Mouse (Mus musculus) embryo, embryonic 10.5 days (tissue): ENCODE measurements around the gene Ptprs.

Experiments used
- DNase-seq: peaks from one replicate; pipeline ENCODE4 v3.0.0-alpha.2; 2015; ENCODE audit warnings: low spot score

Gene Ptprs

DNA sequence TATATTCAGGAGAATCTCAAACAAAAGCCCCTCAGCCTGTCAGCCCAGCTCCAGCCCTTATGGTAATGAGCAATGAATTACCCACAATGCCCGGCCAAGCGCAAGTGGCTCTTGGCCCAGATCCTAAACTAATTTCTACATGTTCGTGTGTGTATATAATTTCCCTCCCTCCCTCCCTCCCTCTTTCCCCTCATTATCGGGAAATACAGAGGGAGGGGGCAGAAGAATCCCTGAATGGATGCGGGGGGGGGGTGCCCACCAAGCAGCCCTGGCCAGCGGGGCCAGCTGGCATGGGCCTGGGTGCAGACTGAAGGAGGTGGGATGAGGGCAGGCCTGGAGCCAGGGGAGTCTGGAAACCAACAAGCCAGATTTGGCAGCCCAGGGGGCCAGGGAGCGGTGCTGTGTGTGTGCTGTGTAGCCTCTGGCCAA is 8.8 kb downstream of the Ptprs start:
- DNase-seq = peak; percentile 29

DNA sequence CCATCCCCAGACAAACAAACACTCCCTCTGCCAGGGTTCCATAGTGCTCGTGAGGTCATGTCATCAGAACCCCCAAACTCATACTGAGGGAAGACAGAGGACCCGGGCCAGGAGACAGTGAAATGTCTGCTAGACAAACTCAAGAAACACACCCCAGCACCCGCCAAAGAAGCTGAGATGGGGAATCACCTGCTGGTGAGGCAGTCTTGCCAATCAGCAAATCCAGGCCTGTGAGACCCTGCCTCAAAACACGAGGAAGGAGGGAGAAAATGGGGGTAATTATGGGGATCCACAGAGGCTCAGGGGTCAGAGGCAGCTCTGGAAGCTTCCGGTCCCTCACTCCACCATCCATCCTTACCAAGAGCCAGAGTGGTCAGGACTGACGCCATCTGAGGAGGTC is 9.5 kb downstream of the Ptprs start:
- DNase-seq = no peak

DNA sequence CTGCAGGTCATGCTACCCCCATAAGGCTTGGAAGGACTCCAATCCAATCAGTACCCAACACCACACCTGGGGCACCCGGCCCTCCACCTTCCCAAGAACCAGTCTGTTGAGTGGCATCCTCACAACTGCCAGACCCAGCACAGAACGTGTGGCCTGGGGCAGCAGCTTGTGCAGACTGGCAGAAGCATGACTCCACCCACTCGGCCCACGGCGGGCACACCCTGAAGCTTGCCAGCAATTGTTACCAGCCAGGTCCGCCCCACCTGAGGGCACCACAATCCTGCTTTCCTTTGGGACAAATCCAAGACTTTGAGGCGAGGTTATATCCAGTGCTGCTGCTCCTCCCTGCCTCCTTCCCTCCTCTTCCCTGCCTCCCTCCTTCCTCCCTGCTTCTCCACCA is 11.5 kb downstream of the Ptprs start:
- DNase-seq = no peak

DNA sequence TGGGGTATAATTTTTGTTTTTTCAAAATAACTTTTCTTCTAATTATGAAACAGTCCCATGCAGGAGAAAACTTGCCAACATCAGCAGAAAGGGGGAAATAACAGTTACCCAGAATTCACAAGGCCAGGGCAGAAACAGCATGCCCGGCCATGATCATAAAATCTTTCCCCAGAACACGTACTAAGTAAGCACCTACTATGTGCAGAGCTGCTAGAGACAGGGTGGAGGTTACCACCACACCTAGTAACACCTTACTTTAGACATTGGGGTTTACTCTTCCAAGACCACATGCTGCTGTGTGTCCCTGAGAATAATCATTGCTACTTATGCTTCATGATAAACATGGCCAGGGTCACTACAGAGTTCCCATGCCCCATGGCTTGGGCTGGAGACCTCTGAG is 11.9 kb downstream of the Ptprs start:
- DNase-seq = no peak

DNA sequence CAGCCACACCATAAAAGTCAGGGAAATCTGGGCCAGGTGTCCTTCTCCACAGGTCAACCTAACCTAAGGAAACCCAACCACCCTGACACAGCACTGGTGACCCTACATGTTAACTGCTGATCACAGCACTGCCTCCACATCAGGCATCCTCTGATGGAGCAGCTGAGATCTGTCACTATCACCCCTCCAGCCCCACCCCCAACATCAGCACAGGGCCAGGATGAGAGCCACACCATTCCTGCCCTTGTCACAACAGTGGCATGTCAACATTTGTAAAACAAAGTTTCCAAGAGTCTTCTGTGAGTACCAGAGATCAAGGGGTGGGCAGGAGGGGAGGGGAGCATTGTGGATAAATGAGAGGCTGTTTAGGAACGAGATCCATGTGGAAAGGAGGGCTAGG is 12.8 kb downstream of the Ptprs start:
- no peak for DNase-seq

DNA sequence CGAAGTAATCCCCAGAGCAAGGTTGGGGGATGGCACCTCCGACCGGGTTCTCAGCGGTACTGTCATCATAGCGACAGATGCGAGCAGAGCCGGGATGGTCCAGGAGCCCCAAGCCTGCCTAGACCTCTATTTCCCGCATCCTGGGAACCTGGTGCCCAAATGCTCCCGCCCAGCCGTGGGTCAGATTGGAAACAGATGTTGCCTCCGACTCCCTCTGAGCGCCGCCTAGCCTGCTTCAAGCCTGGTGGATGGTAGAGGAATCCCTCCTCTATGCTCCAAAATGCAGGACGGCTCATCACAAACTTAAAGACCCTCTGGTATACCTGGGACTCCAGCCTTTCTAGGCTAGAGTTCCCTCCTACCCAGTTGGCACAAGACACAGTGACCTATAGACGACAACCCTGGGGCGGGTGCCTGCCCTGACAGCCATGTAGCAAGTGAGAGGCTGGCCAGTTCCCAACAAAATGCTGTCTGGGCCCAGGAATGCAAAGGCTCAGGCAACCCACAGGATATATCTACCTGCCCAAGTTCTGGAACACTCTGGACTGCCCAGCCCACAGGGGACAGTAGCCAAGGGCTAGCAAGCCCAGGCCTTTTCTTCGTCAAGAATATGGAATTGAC is 13.3 kb downstream of the Ptprs start:
- DNase-seq = no peak

DNA sequence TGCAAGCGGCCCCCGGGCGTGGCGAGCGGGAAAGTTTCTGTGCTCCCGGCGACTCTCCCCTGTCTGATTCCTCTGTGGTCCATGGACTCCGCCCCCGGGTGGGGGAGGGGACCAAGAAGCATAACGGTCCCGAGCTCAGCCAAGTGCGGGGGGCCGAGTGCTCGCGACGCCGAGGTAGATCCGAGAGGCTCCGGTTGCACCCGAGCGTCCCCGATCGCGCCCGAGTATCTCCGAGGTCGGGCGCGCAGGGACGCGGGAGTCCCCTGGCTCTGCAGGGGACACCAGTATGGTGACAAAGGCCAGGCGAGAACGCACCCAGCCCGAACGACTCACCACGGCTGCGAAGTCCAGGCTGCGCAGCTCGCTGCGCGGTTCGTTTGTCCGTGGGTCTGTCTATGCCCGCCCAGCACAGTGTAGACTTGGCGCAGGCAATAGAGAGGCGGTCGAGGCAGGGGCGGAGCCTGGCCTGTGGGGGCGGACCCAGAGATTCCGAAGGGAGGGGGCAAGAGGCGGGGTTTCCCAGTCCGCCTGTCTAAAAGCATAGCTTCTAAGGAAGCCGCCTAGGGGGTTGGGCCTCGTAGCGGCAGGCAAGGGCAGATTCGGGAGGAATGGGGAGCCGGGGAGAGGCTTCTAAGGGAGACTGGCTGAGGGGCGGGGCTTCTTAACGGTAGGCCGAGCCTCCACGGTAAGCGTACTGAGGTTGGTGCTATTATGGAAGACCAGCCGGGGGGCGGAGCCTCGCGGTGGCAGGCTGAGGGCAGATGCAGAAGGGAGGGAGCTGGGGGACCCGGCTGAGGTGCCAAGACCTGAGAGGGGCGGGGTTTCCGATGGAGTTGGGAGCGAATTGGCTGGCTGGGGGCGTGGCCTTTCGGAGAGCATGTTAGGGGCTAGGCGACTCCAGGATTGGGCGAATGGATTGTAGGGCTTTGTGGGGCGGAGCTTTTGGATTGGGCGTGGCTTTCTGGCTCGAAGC is 14.2 kb downstream of the Ptprs start:
- DNase-seq = peak; percentile 100

DNA sequence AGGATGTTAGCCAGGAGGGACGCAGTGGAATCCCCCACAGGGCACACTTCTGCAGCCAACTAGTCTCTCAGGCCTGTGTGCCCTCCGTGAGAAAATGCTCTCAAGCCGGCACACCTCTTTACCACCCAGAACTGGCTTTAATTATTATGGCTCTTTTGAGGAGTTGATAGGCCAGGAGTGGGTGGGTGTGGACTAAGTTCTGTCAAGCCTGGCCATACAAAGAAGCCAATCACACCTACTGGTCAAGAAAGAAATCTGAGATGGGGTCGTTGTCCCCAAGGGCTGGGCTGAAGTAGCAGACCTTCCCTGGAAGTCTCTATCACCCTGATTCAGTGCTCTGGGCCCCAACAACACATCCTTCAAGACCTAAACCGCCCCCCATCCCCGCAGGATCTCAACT is 15.4 kb downstream of the Ptprs start:
- DNase-seq = peak; percentile 66

DNA sequence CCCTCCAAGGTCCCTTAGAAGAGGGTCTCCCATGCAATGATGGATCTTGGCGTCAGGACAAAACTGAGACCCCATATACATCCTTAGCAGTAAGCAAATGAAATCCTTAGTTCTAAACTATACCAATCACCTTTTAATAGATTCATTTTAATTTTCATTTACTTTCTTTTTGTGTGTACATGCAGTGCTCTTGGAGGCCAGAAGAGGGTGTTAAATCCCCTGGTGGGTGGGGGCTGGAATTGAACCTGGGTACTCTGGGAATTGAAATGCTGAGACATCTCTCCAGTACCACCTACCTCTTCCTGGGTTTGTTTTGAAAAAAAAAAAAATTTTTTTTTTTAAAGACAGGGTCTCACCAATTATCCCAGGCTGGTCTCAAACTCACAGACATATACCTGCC is 18.8 kb downstream of the Ptprs start:
- no peak for DNase-seq

DNA sequence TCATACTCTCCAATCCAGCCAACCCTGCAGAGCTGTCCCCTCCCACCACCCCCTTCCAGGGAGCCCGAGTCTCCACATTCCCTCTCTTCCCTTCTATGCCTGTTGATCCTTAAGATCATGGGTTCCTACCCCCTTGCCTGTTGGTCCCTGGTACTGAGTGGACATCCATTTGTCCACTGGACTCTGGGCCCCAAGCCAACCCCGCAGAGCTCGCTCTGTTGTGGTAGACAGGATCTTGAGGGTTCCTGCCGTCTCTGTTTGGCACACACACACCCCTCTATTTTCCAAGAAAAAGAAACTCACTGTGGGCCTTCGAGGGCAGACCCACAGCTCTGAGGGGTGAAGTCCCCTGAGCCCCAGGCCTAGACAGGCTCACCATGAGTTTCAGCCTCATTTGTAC is 19.9 kb downstream of the Ptprs start:
- DNase-seq = no peak

DNA sequence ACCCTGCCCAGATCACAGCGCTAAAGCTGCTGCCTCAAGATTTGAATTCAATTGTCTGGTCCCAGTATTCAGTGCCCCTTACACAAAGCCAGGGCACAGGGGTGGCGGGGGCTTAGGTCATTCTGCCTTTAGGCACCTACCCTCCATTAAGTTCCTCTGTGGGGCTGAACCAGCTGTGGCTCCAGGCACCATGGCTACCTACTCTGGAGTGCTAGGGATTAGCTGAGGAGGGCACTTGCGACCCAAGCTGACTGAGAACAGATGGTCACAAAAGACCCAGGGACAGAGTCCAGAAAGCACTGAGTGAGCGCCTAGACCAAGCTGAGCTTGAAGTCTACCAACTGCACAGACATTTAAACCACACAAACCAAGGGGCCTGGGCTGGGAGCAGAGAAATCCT is 22.6 kb downstream of the Ptprs start:
- no peak for DNase-seq

DNA sequence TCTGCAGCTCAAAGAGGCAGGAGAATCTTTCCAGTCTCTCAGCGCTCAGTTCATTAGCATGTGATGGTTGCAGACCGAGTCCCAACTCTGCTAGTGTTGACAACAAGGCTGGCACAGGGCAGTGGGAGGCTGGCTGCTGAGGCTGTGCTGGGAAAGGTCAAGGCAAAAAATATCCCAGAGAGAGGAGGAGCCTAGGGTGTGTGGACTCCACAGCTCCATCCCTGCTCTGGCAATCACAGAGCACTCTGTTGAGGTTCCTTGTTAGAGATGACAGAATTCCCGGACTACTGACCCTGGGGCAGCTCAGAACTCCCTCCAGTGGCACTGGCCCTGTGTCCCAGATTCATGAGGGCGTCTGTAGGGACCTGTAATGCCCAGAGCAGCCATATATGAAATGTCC is 23.0 kb downstream of the Ptprs start:
- DNase-seq = no peak

DNA sequence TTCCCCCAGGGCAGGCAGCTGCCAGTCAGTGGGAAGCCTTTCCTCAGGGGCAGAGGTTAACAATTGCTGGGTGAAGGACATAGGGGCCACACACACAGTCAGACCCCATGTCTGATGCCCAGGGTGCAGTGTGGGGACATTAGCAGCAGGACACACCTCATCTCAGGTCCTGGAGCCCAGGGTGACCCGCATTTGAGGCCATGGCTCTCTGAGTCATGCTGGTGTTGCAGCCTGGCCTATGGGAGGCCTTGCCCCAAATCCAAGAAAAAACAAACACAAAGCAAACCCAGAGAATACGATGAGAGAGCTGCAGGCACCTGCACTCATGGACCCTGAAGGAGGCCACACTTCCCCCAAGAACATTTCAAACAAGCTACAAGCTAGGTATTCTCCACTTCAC is 28.6 kb downstream of the Ptprs start:
- DNase-seq = no peak

DNA sequence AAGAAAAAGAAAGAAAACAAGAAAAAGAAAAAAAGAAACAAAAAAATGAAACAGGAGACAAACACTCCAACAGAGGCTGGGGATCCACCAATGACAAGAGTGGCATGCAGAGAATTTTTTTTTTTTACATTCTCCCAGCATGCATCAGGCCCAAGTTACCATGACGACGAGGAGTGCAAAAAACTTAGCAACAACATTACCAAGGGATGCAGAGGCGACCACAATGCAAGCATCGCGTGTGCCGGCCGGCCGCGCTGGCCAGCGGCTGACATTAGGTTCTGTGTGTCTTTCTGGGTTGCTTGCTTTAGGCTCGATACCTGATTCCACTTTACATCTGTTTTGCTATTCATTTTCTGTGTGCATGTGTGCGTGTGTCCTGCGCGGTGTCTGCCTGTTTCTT is 30.9 kb downstream of the Ptprs start:
- DNase-seq = peak; percentile 79

DNA sequence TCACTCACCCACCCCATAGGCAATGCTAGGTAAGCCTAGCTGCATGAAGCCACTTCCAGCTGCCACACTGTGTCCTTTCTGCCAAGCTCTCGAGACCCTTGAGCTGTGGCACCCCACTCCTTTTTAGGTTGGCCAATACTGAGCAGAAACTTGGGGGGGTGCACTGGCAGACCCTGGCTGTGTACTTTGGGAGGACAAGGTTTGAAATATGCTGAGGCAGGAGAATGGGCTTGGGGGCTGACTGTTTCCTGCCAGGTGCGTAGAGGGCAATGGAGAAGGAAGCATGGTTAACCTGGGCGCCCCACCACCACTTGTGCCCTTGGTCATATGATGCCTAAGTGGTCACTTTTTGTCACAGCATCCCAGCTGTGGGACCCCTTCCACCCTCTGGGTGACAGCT is 31.5 kb downstream of the Ptprs start:
- no peak for DNase-seq

DNA sequence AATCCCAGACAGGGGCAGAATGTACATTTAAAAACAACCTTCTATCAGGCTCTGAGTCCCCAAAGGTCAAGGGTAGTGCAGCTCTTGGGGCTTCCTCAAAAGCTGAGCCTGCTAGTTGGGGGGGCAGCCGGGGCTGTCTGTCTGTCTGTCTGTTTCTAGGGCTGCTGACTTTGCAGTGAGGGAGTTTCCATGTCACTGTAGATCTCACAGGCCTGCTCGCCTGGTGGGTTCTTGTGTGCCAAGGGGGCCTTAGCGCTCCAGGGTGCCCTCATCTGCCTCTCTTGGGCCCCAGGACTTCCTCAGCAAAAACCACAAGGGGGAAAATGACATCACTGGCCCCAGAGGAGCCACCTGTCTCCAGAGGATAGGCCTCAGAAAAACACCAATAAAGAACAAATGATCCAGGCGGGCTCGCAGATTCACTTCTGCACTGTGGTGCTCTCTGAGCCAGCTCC is 32.9 kb downstream of the Ptprs start:
- no peak for DNase-seq

DNA sequence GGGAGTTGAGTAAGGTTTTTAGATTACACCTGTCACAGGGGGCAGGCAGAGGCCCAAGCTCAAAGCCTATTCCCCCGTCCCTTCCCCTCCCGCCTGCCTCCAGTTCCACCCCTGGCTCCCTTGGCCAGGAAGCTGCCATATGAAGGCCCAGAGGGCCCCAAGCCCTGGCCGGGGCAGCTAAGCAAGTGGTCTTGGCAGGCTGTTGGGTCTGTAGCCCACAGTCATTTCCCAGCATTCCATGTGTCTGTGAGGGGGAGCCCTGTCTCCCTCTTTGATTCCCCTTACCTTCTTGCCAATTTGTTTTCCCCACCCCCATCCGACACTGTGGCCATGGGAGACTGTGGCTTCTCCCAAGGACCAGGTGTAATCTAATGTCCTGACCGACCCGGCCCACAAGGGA is 34.0 kb downstream of the Ptprs start:
- no peak for DNase-seq

DNA sequence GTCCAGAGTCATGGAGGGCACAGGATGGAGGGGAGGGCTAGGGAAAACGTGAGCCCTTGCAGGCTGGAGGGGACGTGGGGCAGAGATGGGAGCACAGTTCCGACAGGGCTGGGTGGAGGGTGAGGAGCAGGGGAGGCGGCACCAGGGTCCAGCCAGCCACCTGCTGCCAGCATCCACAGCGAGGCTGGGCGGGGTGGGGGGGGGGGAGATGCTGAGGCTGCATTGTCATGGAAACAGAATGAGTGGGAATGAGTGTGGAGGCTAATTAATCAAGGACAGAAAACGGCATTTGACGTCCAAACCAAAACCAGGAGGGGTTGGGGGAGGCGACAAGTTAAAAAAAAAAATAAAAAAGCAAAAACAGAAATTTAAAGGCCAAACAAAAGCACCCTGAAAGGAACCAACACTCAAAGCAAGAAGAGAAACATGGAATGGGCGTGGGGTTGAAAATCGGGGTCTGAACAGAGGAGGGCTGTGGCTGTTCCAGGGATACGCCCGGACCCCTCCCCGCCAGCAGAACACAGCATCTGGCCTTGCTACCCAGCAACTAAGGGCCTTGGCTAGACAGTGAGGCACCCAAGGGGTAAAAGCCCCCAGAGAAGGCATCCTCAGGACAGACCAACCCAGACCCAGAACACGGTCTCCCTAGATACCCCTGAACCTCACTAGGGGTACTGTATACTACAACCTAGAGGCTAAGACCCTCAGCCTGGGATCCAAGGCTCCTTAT is 36.4 kb downstream of the Ptprs start:
- no peak for DNase-seq

DNA sequence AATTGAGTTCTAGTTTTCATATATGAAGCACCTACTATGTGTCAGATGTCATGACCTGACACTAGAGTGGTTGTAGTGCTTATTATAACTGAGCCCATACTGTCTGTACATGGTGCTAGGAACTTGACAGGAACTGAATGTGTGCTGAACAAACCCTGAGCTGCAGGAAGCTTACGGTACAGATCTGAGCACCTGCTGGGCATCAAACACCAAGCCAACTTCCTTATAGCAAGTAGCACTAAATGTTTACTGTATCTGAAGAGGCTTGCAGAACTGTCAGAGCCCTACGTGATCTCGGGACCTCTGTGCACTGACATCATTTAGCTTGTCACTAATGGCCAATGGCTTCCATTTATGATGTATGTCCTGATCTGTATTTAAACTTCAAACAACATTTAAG is 44.7 kb downstream of the Ptprs start:
- DNase-seq = no peak

DNA sequence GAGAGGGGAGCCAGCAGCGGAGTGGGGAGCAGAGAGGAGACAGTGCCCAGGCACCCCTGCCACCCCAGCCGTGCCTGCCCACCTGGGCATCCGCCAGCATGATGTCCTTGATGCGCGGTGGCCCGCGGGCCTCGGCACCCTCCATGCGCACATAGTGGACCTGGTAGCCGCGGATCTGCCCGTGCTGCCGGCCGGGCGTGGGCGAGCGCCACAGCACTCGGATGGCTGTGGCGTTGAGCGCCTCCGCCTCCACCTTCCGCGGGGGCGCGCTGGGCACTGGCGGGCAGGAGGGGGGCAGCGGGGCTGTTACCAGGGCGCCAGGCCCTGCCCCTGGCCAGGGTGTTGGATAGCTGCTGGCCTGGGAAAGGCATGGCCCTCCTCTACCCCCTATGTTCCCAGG is 48.4 kb downstream of the Ptprs start:
- no peak for DNase-seq

DNA sequence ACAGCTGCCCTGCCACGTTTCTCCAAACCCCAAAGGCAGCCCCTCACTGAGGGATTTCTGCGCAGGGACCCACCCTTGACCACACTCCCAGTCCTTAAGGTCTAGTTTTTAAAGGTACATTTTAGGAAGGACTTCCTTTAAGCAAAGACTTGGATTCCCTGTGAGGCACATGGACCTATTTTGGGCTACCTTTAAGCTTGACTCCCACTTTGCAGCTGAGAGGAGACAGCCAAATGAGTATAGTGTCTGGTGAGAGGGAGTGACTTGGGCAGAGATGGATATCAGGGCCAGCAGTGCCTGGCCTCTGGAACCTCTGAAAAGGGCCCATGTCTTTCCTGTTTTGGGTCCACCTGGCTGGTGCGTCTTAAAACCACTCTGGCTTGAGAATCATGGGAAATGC is 50.3 kb downstream of the Ptprs start:
- no peak for DNase-seq

DNA sequence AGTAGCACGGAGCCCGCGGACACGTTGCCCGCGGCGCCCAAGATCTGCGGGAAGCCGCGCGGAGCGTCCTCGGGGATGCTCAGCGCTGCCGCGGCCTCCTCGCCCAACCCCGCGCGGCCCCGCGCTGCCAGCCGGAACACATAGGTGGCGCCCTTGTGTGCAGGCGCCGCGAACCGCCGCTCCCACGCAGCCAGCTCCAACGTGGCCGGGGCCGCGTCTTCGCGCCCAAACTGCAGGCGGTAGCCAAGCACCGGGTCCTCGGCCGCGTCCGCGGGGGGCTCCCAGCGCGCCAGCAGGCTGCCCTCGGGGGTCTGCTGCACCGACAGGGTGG is 50.7 kb downstream of the Ptprs start:
- DNase-seq = peak; percentile 82
